Mouse (Mus musculus): ENCODE data around the gene Nckap5.
A peak's percentile ranks its signal among the peaks of the same experiment; 100 is the strongest.

Gene Nckap5

DNA sequence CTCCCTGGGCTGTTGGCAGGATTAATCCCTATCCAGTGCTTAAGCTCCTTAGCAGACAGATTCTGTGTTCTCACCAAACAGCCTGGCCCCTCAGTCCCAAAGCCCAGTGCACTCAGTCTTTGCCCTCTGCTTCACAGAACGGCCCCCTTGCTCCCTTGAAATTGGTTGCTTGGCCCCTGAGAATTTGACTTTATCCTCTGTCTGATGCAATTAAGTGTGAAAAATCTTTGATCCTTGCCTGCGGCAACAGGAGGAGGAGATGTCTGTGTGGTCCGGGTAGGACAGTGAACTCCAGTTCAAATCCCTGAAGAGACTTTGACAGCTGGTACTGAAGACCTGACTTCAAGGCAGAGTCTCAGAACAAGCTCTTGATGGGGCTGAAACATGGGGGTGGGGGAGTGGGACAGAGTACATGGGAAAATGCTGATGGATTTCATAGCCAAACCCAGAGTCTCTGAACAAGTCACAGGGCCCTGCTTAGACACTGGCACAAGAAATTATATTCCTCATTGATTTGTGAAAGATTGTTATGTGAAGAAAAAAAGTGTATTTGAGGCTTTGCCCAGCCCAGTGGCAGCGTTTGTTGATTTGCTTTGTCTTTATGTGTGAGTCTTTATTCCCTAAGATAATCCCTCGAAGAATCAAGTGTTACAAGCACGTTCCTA, 65.0 kb downstream of the Nckap5 start:
- DNase-seq (ENCODE audit: low spot score in 2 of 2) = no peak

DNA sequence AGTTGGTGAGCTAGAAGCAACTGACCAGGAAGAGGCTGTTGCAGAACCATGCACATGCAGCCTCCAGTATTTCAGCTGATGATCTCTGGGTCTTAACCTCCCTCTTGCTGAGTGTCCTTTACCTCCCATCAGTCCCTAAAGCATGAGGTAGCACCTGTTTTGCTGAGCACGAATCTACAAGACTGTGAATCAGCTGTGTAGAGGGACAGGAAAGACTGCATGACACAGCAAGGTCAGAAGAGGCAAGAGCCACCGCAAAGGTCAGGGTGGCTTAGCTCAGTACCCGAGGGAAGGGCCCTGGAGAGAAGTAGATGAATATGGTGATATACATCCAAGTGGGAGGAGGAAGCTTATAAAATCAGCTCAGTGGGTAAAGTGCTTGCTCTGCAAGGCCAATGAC, 66.4 kb downstream of the Nckap5 start:
- DNase-seq (ENCODE audit: low spot score in 2 of 2) = no peak

GRCm38 (mm10) chr1:126763192-126763591, 67.4 kb downstream of the Nckap5 start:
- DNase-seq (ENCODE audit: low spot score in 2 of 2) = no peak

DNA sequence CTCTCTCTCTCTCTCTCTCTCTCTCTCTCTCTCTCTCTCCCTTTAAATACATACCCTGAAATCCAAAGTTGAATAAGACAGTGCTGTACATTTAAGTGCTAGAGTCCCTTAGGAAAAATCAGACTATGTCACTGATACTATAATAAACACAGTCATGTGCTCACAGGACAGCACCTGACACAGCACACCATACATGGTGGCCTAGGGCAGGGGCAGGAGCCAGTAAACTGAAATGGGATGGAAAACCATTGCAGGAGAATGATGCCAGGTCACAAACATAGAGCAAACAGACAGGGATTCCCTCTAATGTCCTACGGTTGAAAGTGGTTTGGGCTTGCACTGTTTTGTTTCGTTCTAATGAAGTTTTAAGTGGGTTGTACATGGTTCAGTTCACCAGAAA, 70.2 kb downstream of the Nckap5 start:
- DNase-seq (ENCODE audit: low spot score in 2 of 2) = no peak

DNA sequence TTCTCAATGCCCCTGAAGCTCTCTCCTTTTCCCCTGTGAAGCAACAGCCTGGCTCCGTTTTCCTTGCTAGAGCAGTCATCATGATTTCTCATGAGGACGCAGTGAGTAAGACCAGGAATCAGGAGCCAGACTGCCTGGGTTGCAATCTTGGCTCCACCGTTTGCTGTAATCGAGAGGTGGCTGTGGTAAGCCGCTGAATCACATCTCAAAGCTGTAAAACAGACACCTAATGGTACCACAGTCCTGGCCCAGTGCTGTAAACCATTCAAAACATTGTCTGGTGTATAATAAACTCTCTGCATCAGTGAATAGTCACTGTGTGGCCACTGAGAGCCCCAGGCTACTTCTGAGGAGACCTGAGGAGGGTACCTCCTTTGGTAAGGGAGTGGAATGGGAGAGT, 74.9 kb downstream of the Nckap5 start:
- no peak for DNase-seq (ENCODE audit: low spot score in 2 of 2)

GRCm38 (mm10) chr1:126753611-126754010, 77.0 kb downstream of the Nckap5 start:
- no peak for DNase-seq (ENCODE audit: low spot score in 2 of 2)

DNA sequence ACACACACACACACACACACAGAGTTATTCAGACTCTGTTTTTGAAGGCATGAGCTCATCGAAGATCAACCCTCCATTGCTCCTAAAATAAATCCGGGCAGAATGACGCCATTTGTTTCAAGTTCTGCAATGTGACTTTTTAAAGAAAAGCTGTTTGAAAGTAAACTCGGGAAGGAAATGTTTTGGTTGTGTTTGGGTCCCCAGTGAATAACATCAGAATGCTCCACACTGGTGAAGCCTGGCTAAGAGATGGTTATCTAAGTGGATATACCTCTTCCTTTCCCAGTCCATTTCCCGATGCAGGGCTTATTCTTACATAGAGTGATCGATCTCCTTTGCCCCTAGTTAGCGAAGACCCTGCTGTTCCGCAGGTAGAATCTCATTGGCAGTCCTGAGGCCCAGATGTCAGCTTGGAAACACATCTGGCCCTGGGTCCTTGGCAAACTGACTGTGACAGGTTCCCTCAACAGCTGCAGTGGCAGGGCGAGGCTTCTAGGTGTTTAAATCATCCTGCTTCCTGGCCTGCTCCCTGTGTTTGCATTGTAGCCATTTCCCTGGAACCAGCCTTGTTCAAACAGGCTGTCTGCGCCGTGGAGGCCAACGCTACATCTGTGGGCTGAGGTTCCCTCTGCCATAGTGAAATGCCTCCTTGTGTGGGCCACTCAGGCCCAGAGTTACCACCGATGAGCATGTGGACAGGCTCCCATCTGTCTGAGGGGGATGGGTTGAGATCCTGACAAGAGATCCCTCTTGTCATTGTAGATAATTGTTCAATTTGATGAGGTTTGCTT, 78.2 kb downstream of the Nckap5 start:
- DNase-seq (ENCODE audit: low spot score in 2 of 2) = no peak

GRCm38 (mm10) chr1:126751137-126751536, 79.5 kb downstream of the Nckap5 start:
- no peak for DNase-seq (ENCODE audit: low spot score in 2 of 2)

- DNase-seq (ENCODE audit: low spot score in 2 of 2) = no peak
Measured at GRCm38 (mm10) chr1:126750156-126750555, 80.4 kb downstream of the Nckap5 start.

- DNase-seq (ENCODE audit: low spot score in 2 of 2) = no peak
Measured at GRCm38 (mm10) chr1:126747914-126748313, 82.7 kb downstream of the Nckap5 start.

DNA sequence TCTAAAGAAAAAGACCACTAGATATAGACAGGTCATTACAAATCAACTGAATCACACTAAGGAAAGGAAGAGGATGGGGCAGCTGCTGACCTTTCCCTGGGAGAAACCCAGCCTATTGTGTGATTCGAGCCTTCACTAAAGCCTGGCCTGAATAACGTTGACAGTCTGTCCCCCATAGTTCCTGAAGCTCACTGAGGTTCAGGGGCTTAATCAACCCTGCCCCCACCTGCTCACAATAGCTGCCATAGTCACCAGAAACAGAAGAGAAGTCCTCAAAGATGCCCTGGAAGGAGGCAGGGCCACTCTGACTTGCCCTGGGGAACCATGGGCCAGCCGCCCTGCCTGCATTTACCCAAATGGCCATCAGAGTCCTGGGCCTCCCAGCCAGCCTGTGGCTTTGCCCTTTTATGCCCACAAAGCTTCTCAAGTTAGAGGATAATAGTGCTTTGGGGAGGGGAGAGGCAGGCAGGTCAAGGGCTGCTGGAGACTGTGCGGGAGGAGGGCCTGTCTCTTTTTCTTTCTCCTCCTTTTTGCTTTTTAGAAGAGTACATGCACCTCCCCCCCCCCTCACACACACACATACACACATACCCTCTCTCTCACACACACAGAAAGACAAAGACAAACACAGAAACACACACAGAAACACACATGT, 85.0 kb downstream of the Nckap5 start:
- no peak for DNase-seq (ENCODE audit: low spot score in 2 of 2)

GRCm38 (mm10) chr1:126744631-126745305, 85.8 kb downstream of the Nckap5 start:
- no peak for DNase-seq (ENCODE audit: low spot score in 2 of 2)

DNA sequence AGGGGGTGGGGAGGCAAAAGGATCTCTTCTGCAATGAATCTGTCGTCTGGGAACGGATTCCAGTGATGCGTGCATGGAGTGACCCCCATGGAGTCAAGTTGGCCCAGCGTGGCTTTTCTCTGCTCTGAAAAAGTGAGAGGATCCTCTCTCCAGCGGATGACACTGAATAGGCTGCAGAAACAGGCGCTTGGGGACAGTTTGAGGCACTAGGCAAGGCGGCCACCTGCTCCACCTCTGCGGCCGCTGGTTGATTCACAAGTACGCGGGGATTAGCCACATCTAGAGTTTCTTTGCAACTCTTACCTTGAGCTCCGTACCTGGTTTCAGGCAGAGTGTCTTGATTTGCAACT, 92.3 kb downstream of the Nckap5 start:
- no peak for DNase-seq (ENCODE audit: low spot score in 2 of 2)

DNA sequence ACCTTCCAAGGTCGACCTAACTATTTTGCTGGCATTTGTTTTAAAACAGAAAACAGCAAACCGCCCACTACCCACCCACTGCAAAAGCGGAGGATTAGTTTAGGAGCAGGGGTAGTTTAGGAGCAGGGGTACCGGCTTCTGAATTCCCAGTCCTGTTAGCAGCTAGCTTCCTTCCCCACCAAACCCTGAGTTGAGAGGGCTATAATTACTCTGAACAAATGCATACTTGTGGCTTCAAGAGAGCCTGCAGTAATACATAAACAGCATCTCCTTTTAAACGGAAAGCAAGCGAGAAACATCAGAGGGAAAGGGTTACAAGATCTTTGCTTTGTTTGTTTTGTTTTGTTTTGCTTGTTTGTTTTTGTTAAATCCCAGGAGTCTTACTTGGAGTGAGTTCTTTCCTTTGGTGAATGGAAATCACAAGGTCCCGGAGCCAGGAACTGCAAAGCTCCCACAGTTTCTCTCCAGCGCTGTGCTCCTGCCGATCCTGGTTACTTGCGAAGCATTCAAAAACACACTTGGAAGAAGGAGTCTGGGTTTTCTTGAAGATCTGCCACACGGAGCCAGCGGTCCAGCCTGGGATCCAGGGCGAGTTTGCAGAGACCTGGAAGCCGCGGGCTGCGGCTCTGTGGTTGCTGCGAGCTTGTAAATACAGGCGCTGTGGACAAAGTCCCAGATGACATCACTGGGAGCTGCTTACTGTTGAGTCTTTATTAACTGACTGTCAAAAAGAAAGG, 92.9 kb downstream of the Nckap5 start:
- DNase-seq (ENCODE audit: low spot score in 2 of 2) = peak; percentile 5 to 19

DNA sequence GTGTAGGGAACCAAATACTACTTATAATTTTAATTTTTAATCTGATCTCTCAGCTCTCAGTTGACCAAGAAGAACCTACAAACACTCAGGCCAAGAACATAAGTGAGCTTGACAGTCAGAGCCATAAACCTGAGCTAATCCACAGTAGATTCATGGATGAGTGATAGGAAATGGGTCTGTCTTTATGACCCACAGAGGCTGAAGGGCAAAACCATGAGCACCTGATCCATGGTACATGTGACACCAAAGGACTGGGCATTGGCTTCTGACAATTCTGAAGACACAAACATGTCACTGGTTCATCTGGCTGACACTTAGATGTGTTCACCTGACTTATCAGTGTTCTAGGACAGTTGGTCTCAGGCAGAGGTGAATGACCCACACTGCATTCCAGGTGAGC, 98.9 kb downstream of the Nckap5 start:
- no peak for DNase-seq (ENCODE audit: low spot score in 2 of 2)

DNA sequence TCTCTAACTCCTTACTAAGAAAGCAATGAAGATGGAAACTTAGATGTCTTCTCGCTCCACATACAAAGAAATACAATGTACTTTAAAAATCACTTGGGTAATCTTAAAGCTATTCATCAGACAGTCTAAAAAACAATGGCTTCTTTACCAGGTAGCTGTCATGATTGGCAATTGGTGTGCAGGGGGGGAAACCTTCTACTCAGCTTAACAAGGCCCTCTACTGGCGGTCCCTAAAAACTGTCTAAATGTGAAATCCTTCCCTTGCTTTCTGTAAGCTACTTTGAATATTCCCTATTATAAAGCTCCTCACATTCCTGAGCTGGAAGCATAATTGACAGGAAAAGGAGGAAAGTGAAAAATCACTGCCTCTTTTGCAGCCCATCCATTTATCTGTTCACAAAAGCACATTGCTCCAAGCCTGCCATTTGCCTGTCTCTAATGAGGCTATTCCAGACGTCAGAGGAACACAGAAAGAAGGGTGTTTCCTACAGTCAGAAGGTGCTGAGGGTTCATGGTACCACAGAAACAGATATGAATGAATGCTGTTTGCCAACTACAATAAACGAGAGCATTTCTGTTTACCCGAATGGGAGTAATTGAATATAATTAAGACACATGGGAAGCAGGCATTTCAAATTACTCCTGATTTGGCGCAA, 104.1 kb downstream of the Nckap5 start:
- DNase-seq (ENCODE audit: low spot score in 2 of 2) = no peak

DNA sequence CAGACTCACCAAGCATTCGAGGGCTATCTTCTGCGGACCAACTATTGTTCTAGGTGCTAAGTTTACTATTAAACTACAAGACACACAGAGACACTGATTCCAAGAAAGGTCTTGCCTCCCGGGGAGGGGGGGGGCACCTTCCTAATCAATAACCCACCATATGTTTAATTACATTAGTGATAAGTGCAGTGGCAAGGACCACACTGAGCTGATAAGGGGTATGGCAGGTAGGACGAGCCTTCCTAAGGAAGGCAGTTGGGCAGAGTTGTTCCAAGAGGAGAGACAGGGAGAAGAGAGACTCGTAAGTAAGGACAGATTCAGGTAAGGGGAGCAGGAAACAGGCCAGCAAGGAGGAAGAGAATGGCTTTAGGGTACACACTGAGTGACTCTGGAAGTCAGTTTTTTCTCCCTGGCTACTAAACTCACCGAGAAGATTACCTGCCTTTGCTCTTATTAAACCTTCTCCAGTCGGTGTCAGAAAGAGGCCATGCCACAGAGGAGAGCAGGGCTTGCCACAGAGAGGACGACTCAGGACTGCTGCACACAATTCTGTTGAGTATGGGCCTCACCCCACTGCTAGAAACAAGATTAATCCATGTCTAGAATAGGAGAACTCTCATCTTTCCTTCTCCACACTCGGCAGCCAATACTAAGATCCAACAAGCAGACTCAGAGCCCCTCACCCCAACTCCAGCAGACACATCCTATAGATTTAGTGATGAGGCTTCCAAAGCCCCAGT, 104.8 kb downstream of the Nckap5 start:
- no peak for DNase-seq (ENCODE audit: low spot score in 2 of 2)

GRCm38 (mm10) chr1:126721917-126722316, 108.7 kb downstream of the Nckap5 start:
- no peak for DNase-seq (ENCODE audit: low spot score in 2 of 2)

- DNase-seq (ENCODE audit: low spot score in 2 of 2) = no peak
Measured at GRCm38 (mm10) chr1:126719733-126720348, 110.8 kb downstream of the Nckap5 start.

GRCm38 (mm10) chr1:126706611-126707010, 124.0 kb downstream of the Nckap5 start:
- no peak for DNase-seq (ENCODE audit: low spot score in 2 of 2)

All from right cerebral cortex, postnatal 36 days (tissue).